Mouse (Mus musculus): ENCODE data around the gene Rbm25. TPM values are rescaled to one million over a fixed set of nuclear protein-coding genes. Genes with fewer than 3 reads are reported as not detected.
"Not testable (repeated sequence)": the region's sequence is repeated elsewhere in the genome, so short reads cannot be mapped to it uniquely, and the experiment has no call there.

Gene Rbm25
- polyA plus RNA-seq, 1 experiment from 2014 or later: 223 TPM

GRCm38 (mm10) chr12:83618981-83619380 lies 12.1 kb upstream of the Rbm25 start:
- Histone ChIP-seq H3K4me1 (0 out of 2 replicates have a peak, but pooled peaks cover 2% of the 10 kb centered on the region), H3K27ac (no peak overlapping the region), H3K4me3 (no peak overlapping the region), H3K9me3 (no peaks in the 10 kb centered on the region), H3K27me3 (ENCODE audit: insufficient read depth, poor library complexity, severe bottlenecking) (no peaks in the 10 kb centered on the region), H3K36me3 (no peaks in the 10 kb centered on the region)
- WGBS: 83% methylated on average over 2 of the region's 2 CpGs
- no peak for DNase-seq (ENCODE audit: low spot score)

- DNase-seq (ENCODE audit: low spot score); H3K9me3 ChIP-seq; H3K4me1 ChIP-seq; H3K27me3 ChIP-seq (ENCODE audit: insufficient read depth, poor library complexity, severe bottlenecking); H3K27ac ChIP-seq; H3K36me3 ChIP-seq: not testable (repeated sequence)
- peak overlapping the region; percentile 25; the same call in 1 of the 2 replicates for H3K4me3 ChIP-seq
- 40% methylated on average over 23 of the region's 23 CpGs for WGBS
Measured at GRCm38 (mm10) chr12:83620694-83621093, 10.3 kb upstream of the Rbm25 start.

DNA sequence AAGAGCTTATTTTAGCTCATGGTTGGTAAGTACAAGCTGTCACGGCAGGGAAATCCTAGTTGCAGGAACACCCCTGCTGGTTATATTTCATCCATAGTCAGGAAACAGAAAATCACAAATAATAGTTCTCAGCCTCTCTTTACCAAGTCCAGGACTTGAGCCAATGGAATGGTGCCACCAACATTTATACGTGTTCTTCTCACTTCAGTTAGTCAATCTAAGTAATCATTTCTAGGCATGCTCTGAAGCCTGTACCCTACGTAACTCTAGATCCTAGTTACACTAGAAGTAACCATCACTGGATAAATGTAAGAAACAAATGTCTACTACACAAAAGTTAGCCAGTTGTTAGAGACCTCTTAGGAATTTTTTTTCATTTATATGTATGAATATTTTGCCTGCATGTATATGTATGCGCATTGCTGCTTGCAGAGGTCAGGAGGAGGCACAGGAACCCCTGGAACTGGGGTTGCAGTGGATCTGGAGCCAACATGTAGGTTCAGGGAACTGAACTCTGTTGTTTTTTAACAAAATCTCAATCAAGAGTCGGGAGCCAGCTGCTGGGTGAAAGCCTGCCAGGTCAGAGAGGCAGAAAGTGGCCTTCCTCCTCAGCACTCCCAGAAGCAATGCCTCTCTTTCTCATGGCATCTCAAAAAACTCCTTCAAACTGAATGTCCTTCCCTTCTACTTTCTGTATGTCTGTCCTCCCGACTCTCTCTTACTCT lies 8.8 kb upstream of the Rbm25 start:
- Histone ChIP-seq H3K4me1 (0 out of 2 replicates have a peak, but pooled peaks cover 2% of the 10 kb centered on the region), H3K4me3 (no peak overlapping the region), H3K36me3 (no peaks in the 10 kb centered on the region), H3K27ac (no peak overlapping the region), H3K27me3 (ENCODE audit: insufficient read depth, poor library complexity, severe bottlenecking) (no peaks in the 10 kb centered on the region), H3K9me3 (no peaks in the 10 kb centered on the region)
- 76% methylated on average over 6 of the region's 6 CpGs for WGBS
- DNase-seq (ENCODE audit: low spot score): no peak

GRCm38 (mm10) chr12:83624321-83624720 lies 6.7 kb upstream of the Rbm25 start:
- Histone ChIP-seq H3K36me3 (no peaks in the 10 kb centered on the region), H3K9me3 (no peaks in the 10 kb centered on the region), H3K27me3 (ENCODE audit: insufficient read depth, poor library complexity, severe bottlenecking) (no peaks in the 10 kb centered on the region), H3K4me3 (no peak overlapping the region), H3K4me1 (0 out of 2 replicates have a peak, but pooled peaks cover 2% of the 10 kb centered on the region), H3K27ac (no peak overlapping the region)
- 90% methylated on average over 1 of the region's 1 CpGs for WGBS
- no peak for DNase-seq (ENCODE audit: low spot score)

- peaks cover 8% of the 10 kb centered on the region; the same call in 1 of the 2 replicates for H3K4me1 ChIP-seq
- no peaks in the 10 kb centered on the region for H3K9me3 ChIP-seq
- DNase-seq (ENCODE audit: low spot score): peak; percentile 98
- peaks cover 21% of the 10 kb centered on the region for H3K36me3 ChIP-seq
- H3K4me3 ChIP-seq: peak overlapping the region; percentile 98
- H3K27me3 ChIP-seq (ENCODE audit: insufficient read depth, poor library complexity, severe bottlenecking): no peaks in the 10 kb centered on the region
- WGBS: under 1% methylated on average over 66 of the region's 68 CpGs
- H3K27ac ChIP-seq: peak overlapping the region; percentile 96
Measured at GRCm38 (mm10) chr12:83631743-83632679, 975 bp downstream of the Rbm25 start.

- peak; percentile 81 for DNase-seq (ENCODE audit: low spot score)
- under 1% methylated on average over 20 of the region's 20 CpGs for WGBS
Measured at GRCm38 (mm10) chr12:83632680-83633025, 1.6 kb downstream of the Rbm25 start.

GRCm38 (mm10) chr12:83633807-83634206 lies 2.8 kb downstream of the Rbm25 start:
- H3K27ac ChIP-seq: no peak overlapping the region
- 55% methylated on average over 2 of the region's 2 CpGs for whole genome bisulfite sequencing

More at GRCm38 (mm10) chr12:83632680-83633025, 1.6 kb downstream of the Rbm25 start:
- peaks cover 8% of the 10 kb centered on the region; the same call in 1 of the 2 replicates for H3K4me1 ChIP-seq
- H3K9me3 ChIP-seq: no peaks in the 10 kb centered on the region
- peaks cover 28% of the 10 kb centered on the region for H3K36me3 ChIP-seq
- H3K4me3 ChIP-seq: peak overlapping the region; percentile 98
- H3K27ac ChIP-seq: peak overlapping the region; percentile 96
- no peaks in the 10 kb centered on the region for H3K27me3 ChIP-seq (ENCODE audit: insufficient read depth, poor library complexity, severe bottlenecking)

GRCm38 (mm10) chr12:83641233-83641632 lies 10.2 kb downstream of the Rbm25 start:
- Histone ChIP-seq H3K4me1 (peaks cover 1% of the 10 kb centered on the region; the same call in 1 of the 2 replicates), H3K36me3 (peaks cover 69% of the 10 kb centered on the region), H3K4me3 (no peak overlapping the region), H3K27me3 (ENCODE audit: insufficient read depth, poor library complexity, severe bottlenecking) (no peaks in the 10 kb centered on the region), H3K27ac (no peak overlapping the region), H3K9me3 (no peaks in the 10 kb centered on the region)
- no peak for DNase-seq (ENCODE audit: low spot score)
- 96% methylated on average over 2 of the region's 2 CpGs for WGBS

More at GRCm38 (mm10) chr12:83633807-83634206, 2.8 kb downstream of the Rbm25 start:
- DNase-seq (ENCODE audit: low spot score): no peak
- Histone ChIP-seq H3K4me1 (peaks cover 8% of the 10 kb centered on the region; the same call in 1 of the 2 replicates), H3K27me3 (ENCODE audit: insufficient read depth, poor library complexity, severe bottlenecking) (no peaks in the 10 kb centered on the region), H3K9me3 (no peaks in the 10 kb centered on the region), H3K36me3 (peaks cover 35% of the 10 kb centered on the region), H3K4me3 (peak overlapping the region; percentile 98)

DNA sequence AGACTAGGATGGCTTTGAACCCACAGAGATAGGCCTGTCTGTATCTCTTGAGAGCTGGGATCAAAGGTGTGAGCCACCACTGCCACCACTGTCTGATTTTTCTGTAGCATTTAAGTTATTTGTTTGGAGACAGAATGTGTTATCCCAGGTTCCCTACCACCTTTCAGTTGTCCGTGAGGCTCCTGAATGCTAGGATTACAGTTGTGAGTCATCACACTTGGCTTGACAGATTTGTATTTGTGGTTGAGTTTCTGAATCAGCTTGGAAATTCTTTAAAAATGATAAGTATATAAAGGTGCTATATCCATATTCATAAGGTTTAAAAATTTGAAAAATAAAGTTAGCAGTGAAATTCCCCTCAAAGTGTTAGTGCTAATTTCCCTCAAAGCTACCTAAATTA lies 12.1 kb downstream of the Rbm25 start:
- H3K27me3 ChIP-seq (ENCODE audit: insufficient read depth, poor library complexity, severe bottlenecking): no peaks in the 10 kb centered on the region
- H3K36me3 ChIP-seq: peaks cover 65% of the 10 kb centered on the region
- no peak overlapping the region for H3K4me3 ChIP-seq
- no peaks in the 10 kb centered on the region for H3K9me3 ChIP-seq
- H3K4me1 ChIP-seq: no peaks in the 10 kb centered on the region
- WGBS: 83% methylated on average over 1 of the region's 1 CpGs
- DNase-seq (ENCODE audit: low spot score): no peak
- no peak overlapping the region for H3K27ac ChIP-seq

GRCm38 (mm10) chr12:83650346-83650745 lies 19.3 kb downstream of the Rbm25 start:
- Histone ChIP-seq H3K27me3 (ENCODE audit: insufficient read depth, poor library complexity, severe bottlenecking) (no peaks in the 10 kb centered on the region), H3K4me3 (no peak overlapping the region), H3K27ac (no peak overlapping the region), H3K36me3 (peaks cover 90% of the 10 kb centered on the region), H3K4me1 (no peaks in the 10 kb centered on the region), H3K9me3 (no peaks in the 10 kb centered on the region)
- DNase-seq (ENCODE audit: low spot score): no peak
- 80% methylated on average over 3 of the region's 3 CpGs for WGBS

- no peaks in the 10 kb centered on the region for H3K27me3 ChIP-seq (ENCODE audit: insufficient read depth, poor library complexity, severe bottlenecking)
- H3K36me3 ChIP-seq: peaks cover 90% of the 10 kb centered on the region
- DNase-seq (ENCODE audit: low spot score): no peak
- H3K4me3 ChIP-seq: no peak overlapping the region
- no peaks in the 10 kb centered on the region for H3K9me3 ChIP-seq
- no peaks in the 10 kb centered on the region for H3K4me1 ChIP-seq
- no peak overlapping the region for H3K27ac ChIP-seq
Measured at GRCm38 (mm10) chr12:83651414-83651813, 20.4 kb downstream of the Rbm25 start.

DNA sequence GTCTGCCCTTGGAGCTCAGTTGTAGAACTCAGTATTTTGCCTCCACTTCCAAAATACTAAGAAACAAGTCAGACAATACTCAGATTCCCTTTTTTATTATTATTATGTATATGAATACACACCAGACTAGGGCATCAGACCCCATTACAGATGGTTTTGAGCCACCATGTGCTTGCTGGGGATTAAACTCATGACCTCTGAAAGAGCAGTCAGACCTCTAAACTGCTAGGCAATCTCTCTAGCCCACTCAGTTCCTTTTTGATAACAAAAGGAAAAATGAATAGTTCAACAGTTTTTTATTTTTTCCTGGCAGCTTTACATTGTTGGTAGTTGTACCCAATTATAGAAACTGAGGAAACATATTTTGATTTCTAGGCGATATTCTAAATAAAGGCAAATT lies 54.4 kb downstream of the Rbm25 start:
- Histone ChIP-seq H3K9me3 (no peaks in the 10 kb centered on the region), H3K36me3 (peaks cover 30% of the 10 kb centered on the region), H3K27me3 (ENCODE audit: insufficient read depth, poor library complexity, severe bottlenecking) (no peaks in the 10 kb centered on the region), H3K4me1 (peaks cover 9% of the 10 kb centered on the region), H3K4me3 (no peak overlapping the region), H3K27ac (no peak overlapping the region)
- DNase-seq (ENCODE audit: low spot score): no peak
- WGBS: 84% methylated on average over 1 of the region's 1 CpGs
